Mouse (Mus musculus): ENCODE results near the gene Chkb. TPM values are rescaled to one million over a fixed set of nuclear protein-coding genes. Genes with fewer than 3 reads are reported as not detected.
"Not testable (repeated sequence)": the region's sequence is repeated elsewhere in the genome, so short reads cannot be mapped to it uniquely, and the experiment has no call there.

Gene Chkb
- polyA plus RNA-seq, 1 experiment from 2014 or later: 80.9 TPM

GRCm38 (mm10) chr15:89434136-89434535 lies 4.4 kb upstream of the Chkb start:
- no peaks in the 10 kb centered on the region for H3K27me3 ChIP-seq (ENCODE audit: control insufficient read depth, insufficient read depth, low read length)
- no peak overlapping the region for H3K4me3 ChIP-seq (ENCODE audit: low read depth, low read length)
- no peak overlapping the region for H3K27ac ChIP-seq (ENCODE audit: low read depth, low read length)
- H3K9me3 ChIP-seq (ENCODE audit: control insufficient read depth, low read length): no peaks in the 10 kb centered on the region
- 85% methylated on average over 3 of the region's 3 CpGs for WGBS
- ATAC-seq (ENCODE audit: low read depth): no peak
- H3K4me2 ChIP-seq (ENCODE audit: low read depth, low read length): no peak overlapping the region
- no peak overlapping the region for H3K9ac ChIP-seq (replicated peaks; ENCODE audit: low read depth, low read length)
- H3K36me3 ChIP-seq (ENCODE audit: control insufficient read depth, insufficient read depth, low read length): no peaks in the 10 kb centered on the region
- 0 out of 2 replicates have a peak, but pooled peaks cover 3% of the 10 kb centered on the region for H3K4me1 ChIP-seq (ENCODE audit: control insufficient read depth, insufficient read depth, low read length)

- 78% methylated on average over 4 of the region's 4 CpGs for WGBS
- Histone ChIP-seq H3K9ac (replicated peaks; ENCODE audit: low read depth, low read length) (no peak overlapping the region), H3K4me2 (ENCODE audit: low read depth, low read length) (no peak overlapping the region), H3K36me3 (ENCODE audit: control insufficient read depth, insufficient read depth, low read length) (no peaks in the 10 kb centered on the region), H3K27ac (ENCODE audit: low read depth, low read length) (no peak overlapping the region), H3K27me3 (ENCODE audit: control insufficient read depth, insufficient read depth, low read length) (no peaks in the 10 kb centered on the region), H3K9me3 (ENCODE audit: control insufficient read depth, low read length) (no peaks in the 10 kb centered on the region), H3K4me1 (ENCODE audit: control insufficient read depth, insufficient read depth, low read length) (peaks cover 11% of the 10 kb centered on the region), H3K4me3 (ENCODE audit: low read depth, low read length) (no peak overlapping the region)
- no peak for ATAC-seq (ENCODE audit: low read depth)
Observed at GRCm38 (mm10) chr15:89432946-89433345, 3.2 kb upstream of the Chkb start.

- Histone ChIP-seq H3K27ac (ENCODE audit: low read depth, low read length) (no peak overlapping the region), H3K9me3 (ENCODE audit: control insufficient read depth, low read length) (no peaks in the 10 kb centered on the region), H3K4me3 (ENCODE audit: low read depth, low read length) (no peak overlapping the region), H3K36me3 (ENCODE audit: control insufficient read depth, insufficient read depth, low read length) (peaks cover 7% of the 10 kb centered on the region; the same call in 1 of the 2 replicates), H3K4me2 (ENCODE audit: low read depth, low read length) (no peak overlapping the region), H3K27me3 (ENCODE audit: control insufficient read depth, insufficient read depth, low read length) (no peaks in the 10 kb centered on the region), H3K4me1 (ENCODE audit: control insufficient read depth, insufficient read depth, low read length) (peaks cover 11% of the 10 kb centered on the region), H3K9ac (replicated peaks; ENCODE audit: low read depth, low read length) (no peak overlapping the region)
- ATAC-seq (ENCODE audit: low read depth): no peak
- WGBS: 96% methylated on average over 6 of the region's 6 CpGs
Observed at GRCm38 (mm10) chr15:89431806-89432205, 2.1 kb upstream of the Chkb start.

- Histone ChIP-seq H3K27me3 (ENCODE audit: control insufficient read depth, insufficient read depth, low read length) (no peaks in the 10 kb centered on the region), H3K4me3 (ENCODE audit: low read depth, low read length) (no peak overlapping the region), H3K9me3 (ENCODE audit: control insufficient read depth, low read length) (no peaks in the 10 kb centered on the region), H3K36me3 (ENCODE audit: control insufficient read depth, insufficient read depth, low read length) (peaks cover 11% of the 10 kb centered on the region; the same call in 1 of the 2 replicates), H3K9ac (replicated peaks; ENCODE audit: low read depth, low read length) (no peak overlapping the region), H3K27ac (ENCODE audit: low read depth, low read length) (no peak overlapping the region), H3K4me2 (ENCODE audit: low read depth, low read length) (no peak overlapping the region), H3K4me1 (ENCODE audit: control insufficient read depth, insufficient read depth, low read length) (peaks cover 11% of the 10 kb centered on the region)
- 96% methylated on average over 3 of the region's 3 CpGs for WGBS
- ATAC-seq (ENCODE audit: low read depth): no peak
Observed at GRCm38 (mm10) chr15:89431271-89431670, 1.6 kb upstream of the Chkb start.

GRCm38 (mm10) chr15:89430771-89431170 lies 1.1 kb upstream of the Chkb start:
- WGBS: 91% methylated on average over 7 of the region's 9 CpGs
- not testable (repeated sequence) for H3K4me3 ChIP-seq (ENCODE audit: low read depth, low read length); H3K9ac ChIP-seq (replicated peaks; ENCODE audit: low read depth, low read length); H3K27ac ChIP-seq (ENCODE audit: low read depth, low read length); H3K27me3 ChIP-seq (ENCODE audit: control insufficient read depth, insufficient read depth, low read length); H3K9me3 ChIP-seq (ENCODE audit: control insufficient read depth, low read length); ATAC-seq (ENCODE audit: low read depth)
- H3K4me1 ChIP-seq (ENCODE audit: control insufficient read depth, insufficient read depth, low read length): peaks cover 11% of the 10 kb centered on the region
- peaks cover 11% of the 10 kb centered on the region; the same call in 1 of the 2 replicates for H3K36me3 ChIP-seq (ENCODE audit: control insufficient read depth, insufficient read depth, low read length)
- peak overlapping the region; percentile 95 for H3K4me2 ChIP-seq (ENCODE audit: low read depth, low read length)

DNA sequence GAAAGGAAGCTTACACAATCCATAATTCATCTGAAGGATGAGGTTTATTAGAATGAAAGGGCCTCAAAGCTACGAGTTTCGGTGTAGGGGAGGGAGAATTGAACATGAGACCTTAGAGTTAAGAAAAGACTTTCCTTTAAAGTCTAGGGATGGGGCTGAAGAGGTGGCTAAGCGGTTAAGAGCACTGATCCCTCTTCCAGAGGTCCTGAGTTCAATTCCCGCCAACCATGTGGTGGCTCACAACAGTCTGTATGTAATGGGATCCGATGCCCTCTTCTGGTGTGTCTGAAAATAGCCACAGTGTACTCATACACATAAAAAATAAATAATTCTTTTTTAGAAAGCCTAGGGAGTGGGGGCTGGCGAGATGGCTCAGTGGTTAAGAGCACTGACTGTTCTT lies 633 bp upstream of the Chkb start:
- Histone ChIP-seq H3K4me2 (ENCODE audit: low read depth, low read length) (peak overlapping the region; percentile 95), H3K4me1 (ENCODE audit: control insufficient read depth, insufficient read depth, low read length) (peaks cover 11% of the 10 kb centered on the region), H3K36me3 (ENCODE audit: control insufficient read depth, insufficient read depth, low read length) (peaks cover 11% of the 10 kb centered on the region; the same call in 1 of the 2 replicates), H3K9ac (replicated peaks; ENCODE audit: low read depth, low read length) (peak overlapping the region; percentile 82; the same call in 1 of the 2 replicates), H3K27ac (ENCODE audit: low read depth, low read length) (peak overlapping the region; percentile 96), H3K27me3 (ENCODE audit: control insufficient read depth, insufficient read depth, low read length) (no peaks in the 10 kb centered on the region), H3K9me3 (ENCODE audit: control insufficient read depth, low read length) (no peaks in the 10 kb centered on the region), H3K4me3 (ENCODE audit: low read depth, low read length) (peak overlapping the region; percentile 62)
- ATAC-seq (ENCODE audit: low read depth): no peak
- 47% methylated on average over 6 of the region's 6 CpGs for WGBS

- peak overlapping the region; percentile 82 for H3K9ac ChIP-seq (replicated peaks; ENCODE audit: low read depth, low read length)
- peaks cover 11% of the 10 kb centered on the region for H3K4me1 ChIP-seq (ENCODE audit: control insufficient read depth, insufficient read depth, low read length)
- WGBS: 6% methylated on average over 22 of the region's 22 CpGs
- peaks cover 11% of the 10 kb centered on the region; the same call in 1 of the 2 replicates for H3K36me3 ChIP-seq (ENCODE audit: control insufficient read depth, insufficient read depth, low read length)
- H3K27me3 ChIP-seq (ENCODE audit: control insufficient read depth, insufficient read depth, low read length): no peaks in the 10 kb centered on the region
- H3K4me3 ChIP-seq (ENCODE audit: low read depth, low read length): peak overlapping the region; percentile 62
- ATAC-seq (ENCODE audit: low read depth): peak; percentile 56; the same call in 1 of the 2 replicates
- peak overlapping the region; percentile 95 for H3K4me2 ChIP-seq (ENCODE audit: low read depth, low read length)
- peak overlapping the region; percentile 96 for H3K27ac ChIP-seq (ENCODE audit: low read depth, low read length)
- H3K9me3 ChIP-seq (ENCODE audit: control insufficient read depth, low read length): no peaks in the 10 kb centered on the region
Observed at GRCm38 (mm10) chr15:89428821-89429351, 822 bp downstream of the Chkb start.

DNA sequence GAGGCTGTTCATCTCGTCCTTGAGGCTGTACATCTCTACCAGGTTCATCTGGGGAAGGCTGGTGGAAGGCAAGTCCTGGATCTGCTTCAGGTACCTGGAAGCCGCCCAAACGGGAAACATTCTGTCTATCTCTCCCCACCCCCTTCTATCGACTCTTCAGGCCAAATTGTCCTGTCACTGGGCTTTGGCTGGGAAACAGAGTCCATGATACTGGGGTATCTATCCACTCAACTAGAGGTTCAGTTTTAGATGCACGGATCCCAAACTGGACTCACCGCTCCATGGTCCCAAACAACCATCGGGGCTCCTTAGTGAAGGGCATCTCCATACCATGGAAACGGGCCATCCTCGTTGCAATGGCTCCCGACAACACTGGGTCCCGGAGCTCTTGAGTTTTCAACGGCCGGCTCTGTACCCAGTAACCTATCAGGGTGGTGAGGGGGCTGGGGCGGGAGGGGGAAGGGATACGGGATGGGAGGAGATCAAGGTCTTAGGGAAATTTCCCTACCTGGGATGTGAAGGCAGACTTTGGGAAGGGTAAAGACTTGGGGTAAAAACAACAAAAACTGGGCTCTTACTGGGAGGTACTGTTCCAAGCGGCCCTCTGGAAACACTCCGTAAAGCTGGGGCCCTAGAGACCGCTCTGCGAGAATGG lies 1.4 kb downstream of the Chkb start:
- 84% methylated on average over 19 of the region's 19 CpGs for WGBS
- ATAC-seq (ENCODE audit: low read depth): no peak
- Histone ChIP-seq H3K4me1 (ENCODE audit: control insufficient read depth, insufficient read depth, low read length) (peaks cover 11% of the 10 kb centered on the region), H3K27ac (ENCODE audit: low read depth, low read length) (no peak overlapping the region), H3K9me3 (ENCODE audit: control insufficient read depth, low read length) (no peaks in the 10 kb centered on the region), H3K9ac (replicated peaks; ENCODE audit: low read depth, low read length) (no peak overlapping the region; the same call in 1 of the 2 replicates), H3K4me2 (ENCODE audit: low read depth, low read length) (peak overlapping the region; percentile 95), H3K4me3 (ENCODE audit: low read depth, low read length) (peak overlapping the region; percentile 62), H3K36me3 (ENCODE audit: control insufficient read depth, insufficient read depth, low read length) (peaks cover 16% of the 10 kb centered on the region; the same call in 1 of the 2 replicates), H3K27me3 (ENCODE audit: control insufficient read depth, insufficient read depth, low read length) (no peaks in the 10 kb centered on the region)

DNA sequence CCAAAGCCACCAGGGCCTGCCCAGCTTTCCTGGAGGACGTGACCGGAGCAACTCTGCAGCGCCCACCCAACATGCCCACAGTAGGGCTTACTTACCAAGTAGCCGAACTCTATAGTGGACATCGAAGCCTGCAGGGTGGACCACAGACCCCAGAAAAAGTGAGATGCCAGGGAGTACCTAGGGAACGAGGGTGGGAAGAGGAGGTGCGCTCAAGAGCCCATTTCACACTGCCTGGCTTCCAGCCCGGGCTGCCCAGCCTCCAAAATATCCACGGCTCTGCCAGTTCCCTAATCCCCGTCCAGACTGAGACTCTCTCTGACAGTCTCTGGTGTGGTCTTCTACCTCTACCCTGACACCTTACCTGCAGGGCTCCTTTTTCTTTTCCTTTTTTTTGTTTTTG lies 3.0 kb downstream of the Chkb start:
- peaks cover 16% of the 10 kb centered on the region; the same call in 1 of the 2 replicates for H3K36me3 ChIP-seq (ENCODE audit: control insufficient read depth, insufficient read depth, low read length)

More for the DNA sequence above, 3.0 kb downstream of the Chkb start:
- Histone ChIP-seq H3K9me3 (ENCODE audit: control insufficient read depth, low read length) (no peaks in the 10 kb centered on the region), H3K4me2 (ENCODE audit: low read depth, low read length) (no peak overlapping the region), H3K27ac (ENCODE audit: low read depth, low read length) (no peak overlapping the region), H3K4me3 (ENCODE audit: low read depth, low read length) (no peak overlapping the region), H3K4me1 (ENCODE audit: control insufficient read depth, insufficient read depth, low read length) (peaks cover 11% of the 10 kb centered on the region), H3K9ac (replicated peaks; ENCODE audit: low read depth, low read length) (no peak overlapping the region), H3K27me3 (ENCODE audit: control insufficient read depth, insufficient read depth, low read length) (no peaks in the 10 kb centered on the region)
- 93% methylated on average over 10 of the region's 10 CpGs for WGBS
- ATAC-seq (ENCODE audit: low read depth): no peak
